Mouse (Mus musculus) adrenal gland, postnatal 4 days (tissue): ENCODE measurements at regions not wholly inside any gene's neighbourhood (a gene's known extent, or its start where the extent isn't known, plus 50 kb on each side); places are given as distances from the start of the nearest gene placed in this dataset.

Experiments used
- DNase-seq, 2 experiments: peaks; one replicate each; pipeline ENCODE4 v3.0.0; 2021 to 2022; ENCODE audit warnings: low spot score in 2 of 2, mixed read lengths in 2 of 2

DNA sequence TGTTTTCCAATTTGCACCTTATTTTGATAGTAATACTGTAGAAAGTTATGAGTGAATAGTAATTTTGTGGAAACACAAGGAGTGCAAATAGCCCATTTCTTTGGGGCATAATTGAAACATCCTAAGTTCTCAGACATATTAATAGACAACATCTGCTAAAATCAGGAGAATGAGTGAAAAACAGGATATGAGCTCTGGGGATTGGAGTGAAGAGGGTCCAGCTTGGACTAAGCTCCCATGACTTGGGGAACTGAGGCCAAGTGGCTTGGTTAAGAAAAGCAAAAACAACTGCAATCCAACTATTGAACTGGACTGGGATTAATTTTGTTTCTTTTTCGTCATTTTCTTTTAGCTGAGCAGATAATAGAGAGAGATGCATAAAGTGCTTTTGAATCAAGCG is 240.7 kb downstream of the Slc30a10 start:
- no peak for DNase-seq

DNA sequence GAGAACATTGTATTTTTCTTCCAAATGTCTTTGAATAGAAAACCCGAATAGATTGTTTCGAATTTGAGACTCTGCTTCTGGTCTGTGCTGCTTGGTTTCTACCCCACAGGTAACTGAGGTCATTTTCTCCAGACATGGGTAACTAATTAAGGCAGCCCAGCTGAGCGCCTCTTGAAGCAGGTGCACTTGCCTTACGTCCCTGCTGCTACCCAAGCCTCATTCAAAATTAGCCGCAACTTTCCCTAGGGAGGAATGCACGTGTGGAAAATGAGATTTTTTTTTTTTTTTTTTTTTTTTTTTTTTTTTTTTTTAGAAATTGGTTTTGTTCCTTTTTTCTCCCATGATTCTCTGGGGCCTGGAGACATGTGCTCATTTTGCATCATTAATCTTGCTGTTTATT is 245.1 kb downstream of the Slc30a10 start:
- DNase-seq = no peak

GRCm38 (mm10) chr1:185726324-185726723 is 271.7 kb downstream of the Slc30a10 start:
- no peak for DNase-seq

GRCm38 (mm10) chr1:185726811-185727210 is 272.2 kb downstream of the Slc30a10 start:
- no peak for DNase-seq

- no peak for DNase-seq
Observed at GRCm38 (mm10) chr1:185727749-185728148, 273.1 kb downstream of the Slc30a10 start.

- no peak for DNase-seq
Observed at GRCm38 (mm10) chr1:185728406-185728805, 273.8 kb downstream of the Slc30a10 start.

DNA sequence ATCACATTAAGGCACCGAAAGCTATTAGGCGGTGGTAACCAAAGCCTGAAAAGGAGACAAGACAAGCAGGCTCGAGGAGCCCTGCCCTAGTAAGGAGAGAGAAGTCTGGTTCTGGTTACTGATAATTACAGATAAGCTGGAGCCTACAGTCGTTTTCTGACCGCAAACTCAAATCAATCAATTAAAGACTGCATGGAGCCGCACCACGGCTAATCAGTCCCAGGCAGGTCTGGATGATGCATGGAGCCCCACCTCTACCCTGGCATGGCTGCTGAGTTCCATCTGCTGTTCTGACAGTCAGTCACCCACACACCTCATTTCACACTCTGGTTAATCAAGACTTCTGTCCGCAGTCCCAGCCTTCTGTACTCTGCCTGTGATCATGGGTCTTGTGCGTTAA is 276.4 kb downstream of the Slc30a10 start:
- no peak for DNase-seq

GRCm38 (mm10) chr1:185736773-185737172 is 282.1 kb downstream of the Slc30a10 start:
- no peak for DNase-seq

DNA sequence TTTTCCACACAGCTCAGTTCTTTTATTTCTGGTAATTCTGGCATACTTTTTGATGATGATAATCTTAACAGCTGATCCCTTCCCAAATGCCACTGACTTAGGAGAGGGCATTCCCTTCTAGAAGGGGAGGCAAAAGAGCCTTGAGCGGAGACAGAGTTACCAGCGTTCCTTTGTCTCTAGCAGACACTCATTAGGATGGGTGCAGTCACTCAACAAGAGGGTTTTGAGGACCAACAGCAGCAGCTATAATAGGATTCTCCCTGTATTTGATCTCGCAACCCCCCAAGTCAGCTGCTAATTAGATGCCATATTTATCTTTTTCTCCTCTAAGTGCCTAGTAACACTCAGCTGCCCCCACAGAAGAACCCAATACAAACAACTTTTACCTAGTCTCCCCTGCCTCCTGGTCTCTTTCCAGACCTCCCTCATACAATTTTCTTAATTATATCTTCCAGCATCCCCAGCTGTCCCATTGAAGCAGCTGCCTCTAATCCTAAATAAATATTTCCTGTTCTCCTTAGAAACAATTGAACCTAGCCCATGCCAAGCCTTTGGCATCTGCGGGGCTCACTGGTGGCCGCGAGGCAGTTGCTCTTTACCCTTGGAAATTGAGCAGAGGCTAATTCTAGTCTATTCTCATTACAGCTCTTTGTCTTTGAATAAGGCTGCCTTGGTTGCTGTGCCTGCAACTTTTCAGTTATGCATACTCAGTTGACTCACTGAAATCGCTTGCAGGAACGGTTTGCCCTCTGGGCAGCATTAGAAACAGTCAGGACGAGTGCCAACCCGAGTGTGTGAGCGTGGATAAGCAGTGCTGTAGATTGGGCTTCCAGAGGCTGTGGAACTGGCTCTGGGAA is 286.6 kb downstream of the Slc30a10 start:
- no peak for DNase-seq

DNA sequence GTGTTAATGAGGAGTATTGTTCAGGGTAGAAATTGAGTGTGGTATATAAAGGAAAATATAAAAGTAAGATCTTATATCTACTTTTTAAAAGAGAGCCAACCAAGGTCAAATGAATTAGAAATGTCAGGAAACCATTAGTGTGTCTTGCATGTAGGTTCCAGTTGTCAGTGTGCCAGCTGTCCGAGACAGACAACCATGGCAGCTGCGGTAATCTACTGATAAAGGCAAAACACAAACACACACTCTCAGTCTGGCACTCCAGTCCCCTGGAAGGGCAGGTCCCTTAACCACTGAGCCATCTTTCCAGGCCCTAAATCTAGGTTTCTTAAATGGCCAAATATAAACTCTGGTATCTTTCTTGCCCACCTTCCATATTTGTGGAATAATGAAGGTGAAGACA is 294.6 kb downstream of the Slc30a10 start:
- no peak for DNase-seq

DNA sequence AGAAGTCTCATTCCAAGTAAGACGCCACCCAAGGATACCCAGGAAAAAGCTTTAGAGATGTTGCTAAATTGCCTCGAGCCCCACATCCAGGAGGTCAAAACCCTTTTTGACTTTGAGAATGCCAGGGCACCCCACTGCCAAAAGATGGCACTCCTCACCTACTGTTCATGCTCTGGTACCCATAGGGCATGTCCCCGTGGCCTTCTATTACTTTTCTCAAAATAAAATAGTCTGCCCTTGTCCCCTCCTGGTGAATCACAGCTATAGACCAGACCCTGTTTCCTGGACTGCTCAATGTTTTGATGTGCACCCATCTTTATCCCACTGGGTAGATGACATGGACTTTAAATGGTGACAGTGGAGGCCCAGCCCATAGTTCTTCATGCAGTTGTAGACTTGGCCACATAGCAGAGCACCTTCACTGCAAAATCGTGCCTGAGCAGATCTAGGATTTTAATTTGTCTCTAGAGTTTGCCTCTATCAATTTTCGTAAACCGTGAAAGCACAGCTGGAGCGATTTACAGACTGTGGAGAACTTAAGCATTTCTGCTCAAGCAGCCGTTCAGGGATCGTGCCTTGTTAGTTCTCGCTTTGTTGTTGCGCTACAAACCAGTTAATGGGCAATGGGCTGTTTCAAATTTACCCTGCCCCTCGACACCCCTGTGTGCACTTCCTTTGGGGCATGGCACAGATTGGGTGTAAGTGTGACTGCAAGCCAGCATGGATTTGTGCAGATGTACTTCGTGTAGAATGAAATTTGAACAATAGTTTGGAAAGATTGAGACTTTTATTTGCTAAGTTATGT is 300.0 kb downstream of the Slc30a10 start:
- DNase-seq = no peak

GRCm38 (mm10) chr1:185757376-185757775 is 302.7 kb downstream of the Slc30a10 start:
- DNase-seq = no peak

DNA sequence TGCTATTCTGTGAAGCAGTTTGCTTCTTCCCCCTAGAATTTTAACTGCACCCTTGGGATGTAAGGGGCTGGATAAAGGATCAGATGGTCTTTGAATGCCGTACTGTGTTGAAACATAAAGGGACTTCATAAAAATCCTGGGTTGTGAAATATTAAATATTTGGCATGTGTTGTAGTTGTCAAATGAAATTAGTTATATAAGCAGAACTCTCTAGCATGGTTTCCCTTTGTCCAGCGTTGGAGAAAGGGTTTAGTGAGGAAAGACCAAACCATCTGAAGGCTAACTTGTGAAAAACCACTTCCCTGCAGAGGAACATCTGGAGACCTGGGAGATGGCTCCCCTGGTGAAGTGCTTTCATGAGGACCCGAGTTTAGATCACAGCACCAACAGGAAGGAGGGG is 319.6 kb downstream of the Slc30a10 start:
- no peak for DNase-seq

GRCm38 (mm10) chr1:185779604-185780003 is 325.0 kb downstream of the Slc30a10 start:
- DNase-seq = no peak

GRCm38 (mm10) chr1:185802156-185802555 is 315.0 kb downstream of the Lyplal1 start:
- no peak for DNase-seq

DNA sequence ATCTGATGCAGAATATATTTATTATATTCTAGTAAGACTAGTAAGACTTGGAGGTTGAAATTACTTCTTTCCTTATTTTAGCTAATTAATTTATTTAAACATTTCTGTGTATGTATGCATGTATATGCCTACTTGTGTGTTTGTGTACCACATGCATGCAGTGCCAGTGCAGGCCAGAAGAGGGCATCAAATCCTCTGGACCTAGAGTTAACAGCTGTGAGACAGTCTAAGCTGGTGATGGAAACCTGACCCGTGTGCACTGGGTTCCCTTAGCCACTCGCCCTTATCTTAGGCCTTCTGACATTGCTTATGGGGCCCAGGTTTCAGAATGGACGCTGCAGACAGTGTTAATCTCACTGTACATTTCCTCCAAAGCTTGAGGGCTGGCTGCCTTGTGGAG is 302.2 kb downstream of the Lyplal1 start:
- DNase-seq = no peak

DNA sequence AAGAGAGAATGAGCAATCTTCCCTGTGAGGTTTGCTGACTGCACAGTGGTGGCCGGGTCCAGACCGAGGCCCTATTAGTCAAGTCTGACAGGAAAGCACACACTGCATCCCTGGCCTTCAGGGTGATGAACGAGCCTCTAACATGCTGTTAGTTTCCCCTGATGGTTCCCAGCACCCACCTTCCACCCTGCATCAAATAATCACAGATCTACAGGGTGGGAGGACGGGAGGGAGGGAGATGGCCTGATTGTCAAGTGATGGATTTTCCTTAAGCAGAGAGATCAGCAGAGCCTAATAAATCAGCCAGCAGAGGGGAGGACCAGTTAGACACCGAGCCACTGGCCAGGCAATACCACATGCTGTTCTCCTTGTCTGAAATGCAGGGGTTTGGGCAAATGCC is 298.1 kb downstream of the Lyplal1 start:
- no peak for DNase-seq

DNA sequence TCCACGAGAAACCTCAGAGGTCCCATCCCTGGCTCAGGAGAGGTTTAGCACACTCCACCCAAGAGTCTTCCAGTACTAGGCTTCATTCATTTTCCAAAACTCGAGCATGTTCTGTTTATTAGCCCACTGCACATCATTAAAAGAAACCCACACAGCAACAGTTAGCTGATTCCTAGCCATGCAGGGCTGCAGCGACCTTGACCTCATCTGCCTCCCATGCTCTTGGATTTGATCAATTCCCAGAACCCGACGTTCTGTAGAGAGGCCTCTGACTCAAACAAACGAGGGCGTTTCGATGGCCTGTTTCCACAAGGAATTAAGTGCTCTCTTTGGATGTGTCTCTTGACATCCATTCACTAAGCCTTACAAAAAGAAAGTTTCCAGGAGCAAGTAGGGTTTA is 294.9 kb downstream of the Lyplal1 start:
- DNase-seq = no peak

DNA sequence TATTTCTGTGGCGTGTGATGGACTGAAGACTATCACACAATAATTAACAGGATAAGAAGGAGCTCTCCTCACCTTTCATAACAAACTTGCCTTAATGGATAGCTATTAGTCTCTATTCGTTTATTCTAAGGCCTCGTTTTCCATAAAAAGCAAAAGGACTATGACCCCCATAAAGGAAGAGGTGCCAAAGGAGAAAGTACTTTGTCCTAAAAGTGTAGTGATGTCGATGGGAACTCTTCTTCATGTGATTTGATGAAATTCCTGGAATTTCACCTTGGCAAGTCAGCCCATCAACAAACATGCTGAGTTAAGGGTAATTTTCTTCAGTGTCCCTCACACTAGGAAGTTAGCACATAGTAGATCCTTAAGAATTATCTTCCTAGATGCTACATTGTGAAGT is 293.9 kb downstream of the Lyplal1 start:
- no peak for DNase-seq

- DNase-seq = no peak
Observed at GRCm38 (mm10) chr1:185823956-185824355, 293.2 kb downstream of the Lyplal1 start.

GRCm38 (mm10) chr1:185827986-185828385 is 289.1 kb downstream of the Lyplal1 start:
- no peak for DNase-seq

DNA sequence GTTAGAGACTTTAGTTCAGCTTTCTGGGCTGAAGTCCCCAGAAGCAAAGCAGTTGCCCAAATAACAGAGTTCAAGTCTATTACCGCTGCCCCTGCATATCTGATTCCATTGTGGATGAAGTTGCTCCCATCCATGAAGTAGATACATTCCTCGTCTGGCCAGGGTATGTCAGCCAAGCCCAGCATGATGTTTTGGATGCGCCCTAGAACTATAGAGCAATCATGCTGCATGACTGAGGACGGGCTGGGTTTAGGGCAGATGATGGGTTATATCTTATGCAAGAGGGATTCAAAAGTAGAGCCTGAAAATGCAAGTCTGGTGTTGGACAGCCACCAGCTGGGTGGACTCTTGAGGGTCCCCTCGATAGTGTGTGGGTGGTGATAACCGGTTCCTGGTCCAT is 288.6 kb downstream of the Lyplal1 start:
- DNase-seq = no peak
